Mouse (Mus musculus) neural tube, embryonic 14.5 days (tissue): ENCODE data around the gene Zfp3. TPM values are rescaled to one million over a fixed set of nuclear protein-coding genes. Genes with fewer than 3 reads are reported as not detected.
"Not testable (repeated sequence)": the region's sequence is repeated elsewhere in the genome, so short reads cannot be mapped to it uniquely, and the experiment has no call there.

Experiments used
- ATAC-seq: fragments of 200-750 bp; cut with Nextera tagmentation; 2 replicates; pipeline ENCODE4 v1.8.0; 2017; ENCODE audit warnings: low read depth, mild to moderate bottlenecking, moderate TSS enrichment, moderate library complexity
- H3K27ac ChIP-seq: fragments of 300-500 bp; sonication (generic); 2 replicates; pipeline ENCODE4 v1.5.1; 2014; ENCODE audit warnings: low read depth, mild to moderate bottlenecking, control low read depth, low read length, moderate library complexity, mixed read lengths
- H3K27me3 ChIP-seq: fragments of 300-500 bp; sonication (generic); 2 replicates; pipeline ENCODE4 v1.6.1; 2014; ENCODE audit warnings: low read length; ENCODE audit not compliant: control insufficient read depth, insufficient read depth
- H3K36me3 ChIP-seq: fragments of 300-500 bp; sonication (generic); 2 replicates; pipeline ENCODE4 v1.6.1; 2014; ENCODE audit warnings: low read length, mixed read lengths; ENCODE audit not compliant: control insufficient read depth, insufficient read depth
- H3K4me1 ChIP-seq: fragments of 300-500 bp; sonication (generic); 2 replicates; pipeline ENCODE4 v1.6.1; 2014; ENCODE audit warnings: low read length; ENCODE audit not compliant: control insufficient read depth, insufficient read depth
- H3K4me2 ChIP-seq: fragments of 300-500 bp; sonication (generic); 2 replicates; pipeline ENCODE4 v1.6.1; 2014; ENCODE audit warnings: mild to moderate bottlenecking, low read depth, low read length, control low read depth
- H3K4me3 ChIP-seq: fragments of 300-500 bp; sonication (generic); 2 replicates; pipeline ENCODE4 v1.5.1; 2014; ENCODE audit warnings: low read depth, low read length, control low read depth, mixed read lengths
- H3K9ac ChIP-seq: fragments of 300-500 bp; sonication (generic); replicated peaks from 2 replicates; pipeline ENCODE4 v1.6.1; 2014; ENCODE audit warnings: low read depth, mild to moderate bottlenecking, control low read depth, low read length, mixed read lengths
- H3K9me3 ChIP-seq: fragments of 300-500 bp; sonication (generic); 2 replicates; pipeline ENCODE4 v1.6.1; 2016; ENCODE audit warnings: low read length; ENCODE audit not compliant: control insufficient read depth
- WGBS: fragments of 180-500 bp; shearing (Covaris S2); extraction: QIAGEN DNeasy Blood & Tissue Kit; methylation state at CpG from one replicate; pipeline ENCODE4 v1.1.7; 2014; 5-methylcytosine and 5-hydroxymethylcytosine counted together
- polyA plus RNA-seq: library from polyadenylated mRNA; unstranded; fragments of >200 nt; fragmentation: Nextera tagmentation; extraction: Ambion mirVana; gene quantifications from 2 replicates; pipeline ENCODE4 v1.2.1, GENCODE M21; 2014

Zfp3 gene
- polyA plus RNA-seq, 1 experiment from 2014 or later, result 19.8 TPM

GRCm38 (mm10) chr11:70776830-70777571 is 13.0 kb downstream of the Zfp3 start:
- Histone ChIP-seq H3K4me2 (no peak overlapping the region), H3K27me3 (no peaks in the 10 kb centered on the region), H3K4me1 (no peaks in the 10 kb centered on the region), H3K4me3 (no peak overlapping the region), H3K27ac (no peak overlapping the region), H3K9me3 (no peaks in the 10 kb centered on the region), H3K9ac (no peak overlapping the region), H3K36me3 (peaks cover 3% of the 10 kb centered on the region; the same call in 1 of the 2 replicates)
- 30% methylated on average over 17 of the region's 17 CpGs for WGBS
- peak; percentile 90 for ATAC-seq

- Histone ChIP-seq H3K27ac (no peak overlapping the region), H3K9me3 (no peaks in the 10 kb centered on the region), H3K9ac (no peak overlapping the region), H3K4me1 (no peaks in the 10 kb centered on the region), H3K36me3 (peaks cover 3% of the 10 kb centered on the region; the same call in 1 of the 2 replicates), H3K4me3 (no peak overlapping the region), H3K27me3 (no peaks in the 10 kb centered on the region), H3K4me2 (no peak overlapping the region)
- ATAC-seq, result no peak
- 69% methylated on average over 6 of the region's 6 CpGs for WGBS
These were observed 13.6 kb downstream of the Zfp3 start for GRCm38 (mm10) chr11:70777634-70778033.

GRCm38 (mm10) chr11:70778058-70778457 is 14.0 kb downstream of the Zfp3 start:
- not testable (repeated sequence) for H3K4me2 ChIP-seq, H3K27me3 ChIP-seq, H3K9me3 ChIP-seq, H3K27ac ChIP-seq, H3K9ac ChIP-seq, H3K36me3 ChIP-seq, ATAC-seq, H3K4me1 ChIP-seq, H3K4me3 ChIP-seq
- WGBS, result 36% methylated on average over 6 of the region's 6 CpGs

- no peaks in the 10 kb centered on the region for H3K9me3 ChIP-seq
- no peak for ATAC-seq
- no peaks in the 10 kb centered on the region for H3K4me1 ChIP-seq
- no peak overlapping the region for H3K4me2 ChIP-seq
- no peak overlapping the region for H3K27ac ChIP-seq
- no peaks in the 10 kb centered on the region for H3K36me3 ChIP-seq
- H3K4me3 ChIP-seq, result no peak overlapping the region
- 76% methylated on average over 2 of the region's 2 CpGs for WGBS
- H3K9ac ChIP-seq, result no peak overlapping the region
- H3K27me3 ChIP-seq, result no peaks in the 10 kb centered on the region
These were observed 21.9 kb downstream of the Zfp3 start for GRCm38 (mm10) chr11:70785908-70786307.

DNA sequence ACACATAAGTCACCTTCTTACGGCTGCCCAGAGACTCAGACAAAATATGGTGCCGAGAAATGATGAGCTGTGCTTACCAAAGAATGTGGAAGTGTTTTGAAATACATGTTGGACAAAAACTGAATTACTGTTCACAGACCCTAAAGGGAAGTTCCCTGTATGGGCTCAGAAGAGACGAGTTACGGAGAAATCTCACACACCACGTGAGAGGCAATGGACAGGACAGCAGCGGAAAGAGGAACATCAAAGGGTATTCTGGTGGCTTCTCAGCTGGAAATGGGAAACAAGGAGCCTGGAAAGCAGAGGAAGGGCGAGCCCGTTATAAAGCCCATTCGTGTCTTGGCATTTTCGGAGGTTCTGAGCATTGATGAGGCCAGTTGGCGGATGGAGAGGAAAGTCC is 23.0 kb downstream of the Zfp3 start:
- Histone ChIP-seq H3K4me1 (no peaks in the 10 kb centered on the region), H3K9ac (no peak overlapping the region), H3K36me3 (no peaks in the 10 kb centered on the region), H3K9me3 (no peaks in the 10 kb centered on the region), H3K4me3 (no peak overlapping the region), H3K27ac (no peak overlapping the region), H3K4me2 (no peak overlapping the region), H3K27me3 (no peaks in the 10 kb centered on the region)
- ATAC-seq, result no peak
- 66% methylated on average over 11 of the region's 11 CpGs for WGBS

GRCm38 (mm10) chr11:70788972-70789655 is 25.1 kb downstream of the Zfp3 start:
- no peaks in the 10 kb centered on the region for H3K4me1 ChIP-seq
- no peak overlapping the region for H3K27ac ChIP-seq
- ATAC-seq, result no peak
- no peak overlapping the region for H3K4me2 ChIP-seq
- no peak overlapping the region for H3K4me3 ChIP-seq
- no peak overlapping the region for H3K9ac ChIP-seq
- no peaks in the 10 kb centered on the region for H3K36me3 ChIP-seq
- no peaks in the 10 kb centered on the region for H3K9me3 ChIP-seq
- H3K27me3 ChIP-seq, result no peaks in the 10 kb centered on the region
- WGBS, result 90% methylated on average over 10 of the region's 10 CpGs

DNA sequence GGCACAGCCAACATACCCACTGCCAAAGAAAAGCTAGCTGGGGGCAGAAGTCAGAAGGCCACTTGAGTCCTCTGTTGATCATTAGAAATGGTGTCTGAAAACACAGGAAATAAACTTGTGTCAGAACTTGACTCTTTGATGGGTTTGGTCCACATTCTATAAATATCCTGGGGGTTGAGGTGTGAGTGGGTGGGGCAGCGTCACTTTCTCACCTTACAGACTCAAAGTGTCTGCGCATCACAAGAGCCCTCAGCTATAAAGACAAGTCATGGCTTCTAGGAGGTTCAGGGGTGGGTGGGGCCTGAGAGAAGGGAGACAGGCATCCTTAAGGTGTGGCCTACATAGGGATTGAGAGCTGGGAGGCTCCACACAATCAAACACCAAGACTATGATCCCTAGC is 26.4 kb downstream of the Zfp3 start:
- H3K4me2 ChIP-seq, result no peak overlapping the region
- H3K9me3 ChIP-seq, result no peaks in the 10 kb centered on the region
- no peak for ATAC-seq
- 83% methylated on average over 2 of the region's 2 CpGs for WGBS
- H3K4me1 ChIP-seq, result no peaks in the 10 kb centered on the region
- no peak overlapping the region for H3K4me3 ChIP-seq
- H3K27me3 ChIP-seq, result no peaks in the 10 kb centered on the region
- no peaks in the 10 kb centered on the region for H3K36me3 ChIP-seq
- H3K27ac ChIP-seq, result no peak overlapping the region
- H3K9ac ChIP-seq, result no peak overlapping the region

DNA sequence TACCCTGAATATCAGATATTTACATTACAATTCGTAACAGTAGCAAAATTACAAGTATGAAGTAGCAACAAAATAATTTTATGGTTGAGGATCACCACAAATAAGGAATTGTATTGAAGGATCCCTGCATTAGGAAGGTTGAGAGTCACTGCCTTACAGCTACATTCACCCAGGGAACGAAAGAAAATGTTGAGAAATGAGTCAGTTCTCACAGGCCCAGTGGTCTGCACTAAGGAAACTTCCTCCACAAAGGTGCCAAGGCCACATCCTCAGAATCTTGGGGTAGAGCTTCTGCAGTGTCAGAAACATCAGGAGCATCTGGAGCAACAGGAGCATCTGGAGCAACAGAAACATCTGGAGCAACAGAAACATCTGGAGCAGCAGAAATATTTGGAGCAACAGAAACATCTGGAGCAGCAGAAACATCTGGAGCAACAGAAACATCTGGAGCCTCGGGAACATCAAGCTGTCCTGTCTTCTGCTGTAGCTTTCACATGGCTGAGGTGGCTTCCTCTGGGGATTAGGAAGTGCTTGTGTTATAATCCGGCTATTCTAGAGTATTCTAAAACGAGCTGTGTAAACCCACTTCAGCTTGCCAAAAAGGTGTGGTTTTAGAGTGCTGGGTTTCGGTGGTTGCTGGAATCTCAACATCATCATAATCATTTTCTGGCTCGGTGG is 27.0 kb downstream of the Zfp3 start:
- Histone ChIP-seq H3K36me3 (no peaks in the 10 kb centered on the region), H3K4me1 (no peaks in the 10 kb centered on the region), H3K27me3 (no peaks in the 10 kb centered on the region), H3K27ac (no peak overlapping the region), H3K4me2 (no peak overlapping the region), H3K4me3 (no peak overlapping the region), H3K9ac (no peak overlapping the region), H3K9me3 (no peaks in the 10 kb centered on the region)
- WGBS, result 84% methylated on average over 7 of the region's 7 CpGs
- no peak for ATAC-seq

- Histone ChIP-seq H3K27me3 (no peaks in the 10 kb centered on the region), H3K36me3 (no peaks in the 10 kb centered on the region), H3K9ac (no peak overlapping the region), H3K4me2 (no peak overlapping the region), H3K9me3 (no peaks in the 10 kb centered on the region), H3K27ac (no peak overlapping the region), H3K4me1 (no peaks in the 10 kb centered on the region), H3K4me3 (no peak overlapping the region)
- WGBS, result 86% methylated on average over 5 of the region's 5 CpGs
- ATAC-seq, result no peak
These were observed 27.7 kb downstream of the Zfp3 start for GRCm38 (mm10) chr11:70791676-70792075.
